Mouse (Mus musculus): ENCODE data around the gene Pip4k2a. TPM values are rescaled to one million over a fixed set of nuclear protein-coding genes. Genes with fewer than 3 reads are reported as not detected.

The Pip4k2a gene
- polyA plus RNA-seq, 1 experiment from 2014 or later, result 8.6 TPM

- Histone ChIP-seq H3K9ac (no peak overlapping the region), H3K4me1 (replicated peaks) (peaks cover 23% of the 10 kb centered on the region; the same call in 1 of the 2 replicates), H3K27ac (ENCODE audit: poor library complexity, severe bottlenecking) (no peak overlapping the region), H3K4me2 (no peak overlapping the region), H3K4me3 (no peak overlapping the region), H3K9me3 (replicated peaks) (no peaks in the 10 kb centered on the region), H3K36me3 (no peaks in the 10 kb centered on the region), H3K27me3 (replicated peaks) (no peaks in the 10 kb centered on the region)
- no peak for ATAC-seq (ENCODE audit: insufficient number of reproducible peaks, low FRiP score)
- 89% methylated on average over 9 of the region's 9 CpGs for WGBS
Observed at GRCm38 (mm10) chr2:18923098-18923649, 74.8 kb downstream of the Pip4k2a start.

DNA sequence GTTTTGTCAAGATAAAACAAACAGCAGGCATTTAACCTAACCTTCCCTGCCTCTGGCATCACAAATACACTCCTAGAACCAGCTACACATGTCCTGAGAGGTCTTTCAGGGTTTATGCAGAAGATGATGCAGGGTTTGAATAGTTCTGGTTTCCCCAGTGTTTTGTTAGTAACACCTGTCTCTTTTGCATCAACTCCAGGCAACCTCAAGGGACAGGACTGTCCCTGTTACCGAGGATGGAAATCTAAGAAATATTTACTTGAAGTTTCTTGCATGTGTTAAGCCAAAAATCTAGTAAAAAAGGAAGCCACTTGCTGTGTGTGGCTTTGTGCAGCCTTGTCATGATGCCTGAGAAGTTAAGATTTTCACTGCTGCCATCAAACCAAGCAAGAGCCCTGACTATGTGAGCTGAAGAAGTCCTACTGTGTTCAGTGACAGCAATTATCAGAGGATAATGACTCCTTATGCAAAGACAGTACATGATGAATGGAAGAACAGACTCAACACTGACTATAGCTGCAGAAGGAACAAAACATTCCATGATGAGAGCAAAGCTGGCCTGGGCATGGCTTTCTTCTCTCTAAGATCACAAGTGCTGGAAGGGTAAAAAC lies 76.3 kb downstream of the Pip4k2a start:
- Histone ChIP-seq H3K4me1 (replicated peaks) (peaks cover 30% of the 10 kb centered on the region), H3K27me3 (replicated peaks) (no peaks in the 10 kb centered on the region), H3K9ac (no peak overlapping the region), H3K36me3 (no peaks in the 10 kb centered on the region), H3K27ac (ENCODE audit: poor library complexity, severe bottlenecking) (no peak overlapping the region), H3K4me2 (no peak overlapping the region), H3K9me3 (replicated peaks) (no peaks in the 10 kb centered on the region), H3K4me3 (no peak overlapping the region)
- ATAC-seq (ENCODE audit: insufficient number of reproducible peaks, low FRiP score), result no peak
- WGBS, result 65% methylated on average over 1 of the region's 1 CpGs

- 52% methylated on average over 2 of the region's 2 CpGs for WGBS
- ATAC-seq (ENCODE audit: insufficient number of reproducible peaks, low FRiP score), result no peak
- H3K27ac ChIP-seq (ENCODE audit: poor library complexity, severe bottlenecking), result no peak overlapping the region
- no peaks in the 10 kb centered on the region for H3K27me3 ChIP-seq (replicated peaks)
- no peak overlapping the region for H3K4me2 ChIP-seq
- H3K9ac ChIP-seq, result no peak overlapping the region
- no peaks in the 10 kb centered on the region for H3K9me3 ChIP-seq (replicated peaks)
- no peaks in the 10 kb centered on the region for H3K36me3 ChIP-seq
- H3K4me3 ChIP-seq, result no peak overlapping the region
- H3K4me1 ChIP-seq (replicated peaks), result peaks cover 36% of the 10 kb centered on the region
Observed at GRCm38 (mm10) chr2:18920461-18920877, 77.5 kb downstream of the Pip4k2a start.

DNA sequence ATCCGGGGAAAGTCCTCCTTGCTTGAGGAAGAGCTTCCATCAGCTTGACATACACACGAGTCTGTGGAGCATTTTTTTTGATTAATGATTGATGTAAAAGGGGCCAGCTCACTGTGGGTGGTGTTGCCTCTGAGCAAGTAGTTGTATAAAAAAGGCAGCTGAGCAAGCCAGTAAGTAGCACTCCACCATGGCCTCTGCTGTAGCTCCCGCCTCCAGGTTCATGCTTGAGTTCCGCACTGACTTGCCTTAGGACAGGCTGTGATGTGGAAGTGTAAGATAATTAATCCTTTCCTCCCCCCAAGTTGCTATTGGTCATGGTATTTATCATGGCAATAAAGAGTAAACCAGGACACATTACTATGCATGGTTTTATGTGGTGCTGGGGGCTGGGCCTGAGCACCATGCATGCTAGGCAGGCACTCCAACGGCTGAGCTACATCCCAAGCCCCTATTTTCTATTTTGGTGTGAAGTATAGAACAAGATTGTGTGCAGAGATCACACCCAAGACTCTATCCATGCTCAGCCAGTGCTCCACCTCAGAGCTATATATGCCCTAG lies 78.0 kb downstream of the Pip4k2a start:
- Histone ChIP-seq H3K27me3 (replicated peaks) (no peaks in the 10 kb centered on the region), H3K4me2 (no peak overlapping the region), H3K9me3 (replicated peaks) (no peaks in the 10 kb centered on the region), H3K27ac (ENCODE audit: poor library complexity, severe bottlenecking) (no peak overlapping the region), H3K4me3 (no peak overlapping the region), H3K36me3 (no peaks in the 10 kb centered on the region), H3K4me1 (replicated peaks) (peaks cover 36% of the 10 kb centered on the region), H3K9ac (no peak overlapping the region)
- 65% methylated on average over 5 of the region's 5 CpGs for WGBS
- no peak for ATAC-seq (ENCODE audit: insufficient number of reproducible peaks, low FRiP score)

DNA sequence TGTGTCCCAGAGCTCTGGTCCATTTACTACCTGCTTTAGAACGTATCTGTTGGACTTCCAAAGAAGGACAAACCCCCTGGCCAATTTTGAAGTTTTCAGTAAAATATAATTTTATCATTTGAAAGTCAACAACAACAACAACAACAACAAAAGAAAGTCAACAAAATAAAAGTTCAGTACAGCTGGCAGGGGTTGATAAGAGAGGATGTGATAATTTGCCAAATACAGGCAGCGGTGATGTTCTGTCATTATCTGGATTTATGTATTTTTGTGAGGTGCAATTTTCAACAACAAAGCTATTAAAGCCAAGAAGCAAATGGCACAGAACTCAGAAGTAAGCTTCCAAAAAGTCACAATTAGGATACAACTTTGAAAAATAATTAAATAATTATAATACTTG lies 80.1 kb downstream of the Pip4k2a start:
- Histone ChIP-seq H3K4me3 (no peak overlapping the region), H3K36me3 (no peaks in the 10 kb centered on the region), H3K9me3 (replicated peaks) (no peaks in the 10 kb centered on the region), H3K4me1 (replicated peaks) (peaks cover 32% of the 10 kb centered on the region), H3K9ac (no peak overlapping the region), H3K27me3 (replicated peaks) (no peaks in the 10 kb centered on the region), H3K4me2 (no peak overlapping the region), H3K27ac (ENCODE audit: poor library complexity, severe bottlenecking) (no peak overlapping the region)
- WGBS, result 80% methylated on average over 2 of the region's 2 CpGs
- no peak for ATAC-seq (ENCODE audit: insufficient number of reproducible peaks, low FRiP score)

DNA sequence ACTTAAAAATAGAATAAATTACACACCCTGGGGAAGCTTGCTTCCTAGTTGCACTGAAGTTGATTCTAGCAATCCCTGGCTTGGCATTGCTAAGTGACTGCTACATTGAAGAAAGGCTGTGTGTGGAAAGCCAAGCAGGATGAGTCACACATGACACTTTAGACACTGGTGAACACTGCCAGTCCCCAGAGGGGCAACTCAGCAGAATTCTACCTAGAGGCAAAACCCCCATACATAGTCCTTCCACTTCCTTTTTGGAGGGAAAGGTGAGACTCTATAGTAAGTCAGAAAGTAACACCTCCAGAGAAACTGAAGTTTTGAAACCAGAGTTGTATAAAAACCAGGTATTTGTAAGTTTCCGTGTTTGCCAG lies 80.6 kb downstream of the Pip4k2a start:
- Histone ChIP-seq H3K27me3 (replicated peaks) (no peaks in the 10 kb centered on the region), H3K4me2 (no peak overlapping the region), H3K9me3 (replicated peaks) (no peaks in the 10 kb centered on the region), H3K4me3 (no peak overlapping the region), H3K4me1 (replicated peaks) (peaks cover 34% of the 10 kb centered on the region), H3K9ac (no peak overlapping the region), H3K27ac (ENCODE audit: poor library complexity, severe bottlenecking) (no peak overlapping the region), H3K36me3 (no peaks in the 10 kb centered on the region)
- no peak for ATAC-seq (ENCODE audit: insufficient number of reproducible peaks, low FRiP score)
- WGBS, result 77% methylated on average over 1 of the region's 1 CpGs

DNA sequence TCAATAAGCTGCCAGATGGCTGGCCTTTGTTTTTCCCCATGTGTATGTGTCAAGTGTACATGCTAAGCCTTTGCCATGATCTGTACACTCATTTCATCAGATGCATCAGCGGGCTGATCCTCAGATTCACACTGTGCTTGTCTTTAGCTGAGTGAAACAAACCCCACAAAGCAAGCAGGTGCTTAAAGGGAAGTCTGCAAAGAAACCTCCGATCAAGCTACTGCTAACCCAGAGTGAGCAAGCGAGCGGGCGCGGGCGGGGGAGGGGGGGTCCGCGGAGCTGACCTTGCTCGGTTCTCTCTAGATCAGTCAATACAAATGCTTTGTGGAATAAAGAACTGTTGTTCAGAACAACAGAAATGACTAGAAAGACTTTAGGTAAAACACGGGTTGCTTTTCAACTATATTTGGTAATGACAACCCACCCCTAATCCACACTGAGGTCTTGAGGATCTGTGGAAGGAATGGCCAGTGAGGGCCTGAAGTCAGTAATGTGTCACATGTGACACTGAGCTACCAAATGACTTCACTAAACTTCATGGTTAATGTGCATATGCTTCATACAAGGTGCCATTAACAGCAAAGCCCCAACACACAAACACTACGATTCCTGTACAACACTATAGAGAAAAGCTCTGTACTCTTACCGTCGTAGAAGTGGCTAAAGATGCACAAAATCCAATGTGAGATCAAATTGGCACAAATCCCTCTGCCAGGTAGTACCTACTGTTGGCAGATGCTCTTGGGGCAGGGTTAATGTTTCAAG lies 81.1 kb downstream of the Pip4k2a start:
- H3K4me2 ChIP-seq, result no peak overlapping the region
- WGBS, result 74% methylated on average over 14 of the region's 14 CpGs

GRCm38 (mm10) chr2:18916042-18916407 lies 81.9 kb downstream of the Pip4k2a start:
- H3K4me3 ChIP-seq, result no peak overlapping the region
- H3K9ac ChIP-seq, result no peak overlapping the region; the same call in 1 of the 2 replicates
- peaks cover 37% of the 10 kb centered on the region for H3K4me1 ChIP-seq (replicated peaks)
- H3K4me2 ChIP-seq, result no peak overlapping the region
- 50% methylated on average over 2 of the region's 2 CpGs for WGBS
- H3K27ac ChIP-seq (ENCODE audit: poor library complexity, severe bottlenecking), result no peak overlapping the region
- no peaks in the 10 kb centered on the region for H3K9me3 ChIP-seq (replicated peaks)
- H3K36me3 ChIP-seq, result no peaks in the 10 kb centered on the region
- peak; percentile 35; the same call in 1 of the 2 replicates for ATAC-seq (ENCODE audit: insufficient number of reproducible peaks, low FRiP score)
- no peaks in the 10 kb centered on the region for H3K27me3 ChIP-seq (replicated peaks)

More for the DNA sequence above, 81.1 kb downstream of the Pip4k2a start:
- Histone ChIP-seq H3K27ac (ENCODE audit: poor library complexity, severe bottlenecking) (no peak overlapping the region), H3K9me3 (replicated peaks) (no peaks in the 10 kb centered on the region), H3K4me3 (no peak overlapping the region), H3K4me1 (replicated peaks) (peaks cover 37% of the 10 kb centered on the region), H3K9ac (no peak overlapping the region), H3K27me3 (replicated peaks) (no peaks in the 10 kb centered on the region), H3K36me3 (no peaks in the 10 kb centered on the region)
- 0 out of 2 replicates have a peak, but pooled peaks have one; percentile 16 for ATAC-seq (ENCODE audit: insufficient number of reproducible peaks, low FRiP score)

DNA sequence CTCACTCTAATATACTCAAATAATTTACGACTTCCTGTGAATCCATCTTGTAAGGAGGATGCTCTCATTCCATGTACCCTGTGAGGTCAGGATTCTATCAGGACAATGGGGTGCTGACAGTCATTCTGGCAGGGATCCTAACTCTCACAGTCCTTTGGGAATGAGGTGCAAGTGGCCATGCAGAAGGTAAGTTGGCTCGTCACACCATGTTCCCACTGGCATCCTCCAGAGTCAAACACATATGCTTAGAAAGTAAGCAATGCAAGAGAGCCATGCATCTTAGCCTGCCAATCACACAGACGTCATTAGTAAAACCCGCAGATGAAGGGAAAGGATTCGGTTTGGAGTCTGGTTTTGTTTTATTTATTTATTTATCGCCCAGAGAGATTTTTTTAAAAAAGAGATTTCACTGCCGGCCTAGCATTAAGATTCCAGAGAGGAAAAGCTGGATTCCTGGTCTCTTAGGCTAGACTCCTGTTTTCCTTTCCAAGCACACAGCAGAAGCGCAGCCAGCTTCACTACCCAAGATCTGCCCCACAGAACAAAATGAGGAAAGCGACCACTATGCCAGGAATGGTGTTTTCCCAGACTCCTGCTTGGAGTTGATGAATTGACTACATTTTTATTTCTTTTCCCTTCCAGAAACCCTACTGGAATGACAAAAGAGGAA lies 82.4 kb downstream of the Pip4k2a start:
- 60% methylated on average over 9 of the region's 9 CpGs for WGBS
- no peaks in the 10 kb centered on the region for H3K36me3 ChIP-seq

DNA sequence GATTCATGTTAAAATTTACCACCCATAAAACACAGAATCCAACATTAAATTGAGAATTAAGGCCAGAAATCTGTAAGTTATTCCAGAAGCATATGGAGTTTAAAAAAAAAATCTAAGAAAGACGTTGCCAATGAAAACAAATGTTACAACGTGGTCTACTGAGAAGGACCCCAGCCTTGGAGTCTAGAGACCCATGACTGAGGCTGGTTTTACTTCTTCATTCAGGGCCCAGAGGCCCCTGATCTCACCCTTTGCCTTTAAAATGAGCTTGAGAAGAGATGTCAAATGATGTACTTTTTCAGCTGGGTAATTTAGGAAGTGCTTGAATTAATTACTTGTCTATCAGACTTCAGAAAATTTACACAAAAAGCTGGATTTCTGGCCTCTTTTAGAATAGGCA lies 83.2 kb downstream of the Pip4k2a start:
- no peak for ATAC-seq (ENCODE audit: insufficient number of reproducible peaks, low FRiP score)
- Histone ChIP-seq H3K4me2 (no peak overlapping the region), H3K4me3 (no peak overlapping the region), H3K9me3 (replicated peaks) (no peaks in the 10 kb centered on the region), H3K36me3 (no peaks in the 10 kb centered on the region), H3K27ac (ENCODE audit: poor library complexity, severe bottlenecking) (no peak overlapping the region), H3K4me1 (replicated peaks) (peaks cover 32% of the 10 kb centered on the region), H3K27me3 (replicated peaks) (no peaks in the 10 kb centered on the region), H3K9ac (no peak overlapping the region)
- WGBS, result 74% methylated on average over 2 of the region's 2 CpGs

More for the DNA sequence above, 82.4 kb downstream of the Pip4k2a start:
- no peak overlapping the region for H3K9ac ChIP-seq
- H3K4me2 ChIP-seq, result no peak overlapping the region
- H3K4me3 ChIP-seq, result no peak overlapping the region
- H3K27me3 ChIP-seq (replicated peaks), result no peaks in the 10 kb centered on the region
- no peaks in the 10 kb centered on the region for H3K9me3 ChIP-seq (replicated peaks)
- ATAC-seq (ENCODE audit: insufficient number of reproducible peaks, low FRiP score), result no peak
- no peak overlapping the region for H3K27ac ChIP-seq (ENCODE audit: poor library complexity, severe bottlenecking)
- H3K4me1 ChIP-seq (replicated peaks), result peaks cover 34% of the 10 kb centered on the region

DNA sequence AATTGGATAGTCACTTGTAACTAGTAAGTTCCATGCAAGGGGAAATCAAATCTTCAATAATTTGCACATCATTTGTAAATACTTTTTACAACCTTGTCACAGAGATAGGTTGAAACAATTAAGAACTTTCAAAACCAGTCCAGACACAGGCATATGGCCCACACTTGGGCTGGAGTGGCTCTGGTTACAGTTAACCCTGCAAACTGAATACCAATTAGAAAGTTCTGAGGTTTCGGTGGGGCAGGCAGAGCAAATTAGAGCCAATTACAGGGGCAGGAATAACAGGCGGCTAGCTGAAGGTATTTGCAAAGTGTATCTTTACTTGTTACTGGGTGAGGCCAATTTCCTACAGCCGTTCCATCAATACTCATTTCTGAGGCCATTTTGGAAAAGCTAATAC lies 84.3 kb downstream of the Pip4k2a start:
- H3K4me3 ChIP-seq, result no peak overlapping the region
- no peak overlapping the region for H3K9ac ChIP-seq
- no peaks in the 10 kb centered on the region for H3K9me3 ChIP-seq (replicated peaks)
- no peaks in the 10 kb centered on the region for H3K36me3 ChIP-seq
- H3K4me2 ChIP-seq, result no peak overlapping the region
- H3K4me1 ChIP-seq (replicated peaks), result peaks cover 39% of the 10 kb centered on the region
- H3K27ac ChIP-seq (ENCODE audit: poor library complexity, severe bottlenecking), result no peak overlapping the region
- H3K27me3 ChIP-seq (replicated peaks), result no peaks in the 10 kb centered on the region
- 79% methylated on average over 3 of the region's 3 CpGs for WGBS
- ATAC-seq (ENCODE audit: insufficient number of reproducible peaks, low FRiP score), result no peak
